Mouse (Mus musculus): ENCODE measurements around the gene Rasl12. TPM values are rescaled to one million over a fixed set of nuclear protein-coding genes. Genes with fewer than 3 reads are reported as not detected.

The Rasl12 gene
- polyA plus RNA-seq, 1 experiment from 2014 or later, result 0.08 TPM

- Histone ChIP-seq H3K36me3 (replicated peaks; ENCODE audit: insufficient read depth, low read length) (no peaks in the 10 kb centered on the region), H3K9me3 (ENCODE audit: low read length) (no peaks in the 10 kb centered on the region), H3K27me3 (ENCODE audit: insufficient read depth, low read length) (no peaks in the 10 kb centered on the region), H3K27ac (ENCODE audit: low read depth) (no peak overlapping the region), H3K4me1 (ENCODE audit: insufficient read depth) (no peaks in the 10 kb centered on the region), H3K9ac (replicated peaks) (no peak overlapping the region), H3K4me3 (ENCODE audit: low read depth, low read length) (no peak overlapping the region), H3K4me2 (ENCODE audit: low read depth, low read length) (no peak overlapping the region)
- TF ChIP-seq CTCF (IDR thresholded peaks at IDR 0.05; ENCODE audit: low read depth) (no peak), EP300 (IDR thresholded peaks at IDR 0.05; ENCODE audit: low read depth) (no peak)
- WGBS (ENCODE audit: insufficient replicate concordance), result 78% methylated on average over 4 of the region's 4 CpGs
- no peak for DNase-seq
- no peak for ATAC-seq
Observed at GRCm38 (mm10) chr9:65381017-65381590, 17.2 kb upstream of the Rasl12 start.

GRCm38 (mm10) chr9:65382031-65382750 lies 16.1 kb upstream of the Rasl12 start:
- 65% methylated on average over 6 of the region's 6 CpGs for WGBS (ENCODE audit: insufficient replicate concordance)
- Histone ChIP-seq H3K4me2 (ENCODE audit: low read depth, low read length) (no peak overlapping the region), H3K27me3 (ENCODE audit: insufficient read depth, low read length) (no peaks in the 10 kb centered on the region), H3K9me3 (ENCODE audit: low read length) (no peaks in the 10 kb centered on the region), H3K4me1 (ENCODE audit: insufficient read depth) (no peaks in the 10 kb centered on the region), H3K27ac (ENCODE audit: low read depth) (no peak overlapping the region), H3K36me3 (replicated peaks; ENCODE audit: insufficient read depth, low read length) (no peaks in the 10 kb centered on the region), H3K9ac (replicated peaks) (no peak overlapping the region), H3K4me3 (ENCODE audit: low read depth, low read length) (no peak overlapping the region)
- no peak for DNase-seq
- ATAC-seq, result no peak
- TF ChIP-seq CTCF (IDR thresholded peaks at IDR 0.05; ENCODE audit: low read depth), result no peak
- no peak for TF ChIP-seq EP300 (IDR thresholded peaks at IDR 0.05; ENCODE audit: low read depth)

- Histone ChIP-seq H3K9ac (replicated peaks) (no peak overlapping the region), H3K4me1 (ENCODE audit: insufficient read depth) (no peaks in the 10 kb centered on the region), H3K4me2 (ENCODE audit: low read depth, low read length) (no peak overlapping the region), H3K36me3 (replicated peaks; ENCODE audit: insufficient read depth, low read length) (no peaks in the 10 kb centered on the region), H3K27ac (ENCODE audit: low read depth) (no peak overlapping the region), H3K27me3 (ENCODE audit: insufficient read depth, low read length) (no peaks in the 10 kb centered on the region), H3K4me3 (ENCODE audit: low read depth, low read length) (no peak overlapping the region), H3K9me3 (ENCODE audit: low read length) (no peaks in the 10 kb centered on the region)
- WGBS (ENCODE audit: insufficient replicate concordance), result 56% methylated on average over 3 of the region's 3 CpGs
- no peak for TF ChIP-seq EP300 (IDR thresholded peaks at IDR 0.05; ENCODE audit: low read depth)
- no peak for TF ChIP-seq CTCF (IDR thresholded peaks at IDR 0.05; ENCODE audit: low read depth)
- ATAC-seq, result no peak
- DNase-seq, result no peak
Observed at GRCm38 (mm10) chr9:65382751-65383097, 15.6 kb upstream of the Rasl12 start.

- no peak overlapping the region for H3K27ac ChIP-seq (ENCODE audit: low read depth)
- H3K4me1 ChIP-seq (ENCODE audit: insufficient read depth), result no peaks in the 10 kb centered on the region
- TF ChIP-seq EP300 (IDR thresholded peaks at IDR 0.05; ENCODE audit: low read depth), result no peak
- TF ChIP-seq CTCF (IDR thresholded peaks at IDR 0.05; ENCODE audit: low read depth), result no peak
- WGBS (ENCODE audit: insufficient replicate concordance), result 58% methylated on average over 3 of the region's 3 CpGs
- no peaks in the 10 kb centered on the region for H3K36me3 ChIP-seq (replicated peaks; ENCODE audit: insufficient read depth, low read length)
- no peak overlapping the region for H3K4me2 ChIP-seq (ENCODE audit: low read depth, low read length)
- no peak overlapping the region for H3K9ac ChIP-seq (replicated peaks)
- H3K27me3 ChIP-seq (ENCODE audit: insufficient read depth, low read length), result no peaks in the 10 kb centered on the region
- ATAC-seq (no peak), DNase-seq (no peak)
- H3K4me3 ChIP-seq (ENCODE audit: low read depth, low read length), result no peak overlapping the region
- H3K9me3 ChIP-seq (ENCODE audit: low read length), result no peaks in the 10 kb centered on the region
Observed at GRCm38 (mm10) chr9:65384276-65384675, 14.0 kb upstream of the Rasl12 start.

- ATAC-seq, result no peak
- H3K4me2 ChIP-seq (ENCODE audit: low read depth, low read length), result no peak overlapping the region
Observed at GRCm38 (mm10) chr9:65386373-65387140, 11.7 kb upstream of the Rasl12 start.

More at GRCm38 (mm10) chr9:65386373-65387140, 11.7 kb upstream of the Rasl12 start:
- H3K9ac ChIP-seq (replicated peaks), result no peak overlapping the region
- H3K9me3 ChIP-seq (ENCODE audit: low read length), result no peaks in the 10 kb centered on the region
- WGBS (ENCODE audit: insufficient replicate concordance), result 31% methylated on average over 8 of the region's 8 CpGs
- no peak overlapping the region for H3K27ac ChIP-seq (ENCODE audit: low read depth)
- TF ChIP-seq EP300 (IDR thresholded peaks at IDR 0.05; ENCODE audit: low read depth), result no peak
- TF ChIP-seq CTCF (IDR thresholded peaks at IDR 0.05; ENCODE audit: low read depth), result 0 out of 2 replicates have a peak, but pooled peaks have one; percentile 15
- H3K27me3 ChIP-seq (ENCODE audit: insufficient read depth, low read length), result peaks cover 17% of the 10 kb centered on the region
- H3K4me1 ChIP-seq (ENCODE audit: insufficient read depth), result peaks cover 9% of the 10 kb centered on the region
- no peak for DNase-seq
- no peaks in the 10 kb centered on the region for H3K36me3 ChIP-seq (replicated peaks; ENCODE audit: insufficient read depth, low read length)
- H3K4me3 ChIP-seq (ENCODE audit: low read depth, low read length), result no peak overlapping the region
